Mouse (Mus musculus) thymus, adult 2 months (tissue): ENCODE results near the gene Mgat4b. TPM values are rescaled to one million over a fixed set of nuclear protein-coding genes. Genes with fewer than 3 reads are reported as not detected.

Experiments
- DNase-seq: peaks from one replicate; pipeline ENCODE4 v3.0.0; 2021
- H3K27ac ChIP-seq: fragments of 200-500 bp; 2 replicates; pipeline ENCODE4 v1.5.1; 2012; ENCODE audit warnings: low read length, control low read depth; ENCODE audit not compliant: control insufficient read depth, insufficient read depth
- H3K27me3 ChIP-seq: fragments of 200-500 bp; 2 replicates; pipeline ENCODE4 v1.6.1; 2012; ENCODE audit warnings: mild to moderate bottlenecking, low read length, moderate library complexity, mixed read lengths; ENCODE audit not compliant: control insufficient read depth, insufficient read depth
- H3K36me3 ChIP-seq: fragments of 200-500 bp; 2 replicates; pipeline ENCODE4 v1.6.1; 2012; ENCODE audit warnings: mild to moderate bottlenecking, low read length, moderate library complexity; ENCODE audit not compliant: control insufficient read depth, insufficient read depth
- H3K4me1 ChIP-seq: fragments of 200-500 bp; replicated peaks from 2 replicates; pipeline ENCODE4 v1.6.1; 2012; ENCODE audit warnings: low read length; ENCODE audit not compliant: control insufficient read depth, insufficient read depth
- H3K4me3 ChIP-seq: fragments of 200-500 bp; 2 replicates; pipeline ENCODE4 v1.5.1; 2012; ENCODE audit warnings: mild to moderate bottlenecking, low read length, control low read depth, moderate library complexity; ENCODE audit not compliant: control insufficient read depth, insufficient read depth
- CTCF ChIP-seq: fragments of 200-500 bp; IDR thresholded peaks from 2 replicates; pipeline ENCODE4 v1.5.1; 2012; ENCODE audit warnings: mild to moderate bottlenecking, control low read depth, low read length, moderate library complexity, borderline replicate concordance; ENCODE audit not compliant: control insufficient read depth, poor library complexity, insufficient read depth; ENCODE audit errors: extremely low read depth
- POLR2A ChIP-seq: fragments of 200-500 bp; IDR thresholded peaks from 2 replicates; pipeline ENCODE4 v1.6.1; 2012; ENCODE audit warnings: mild to moderate bottlenecking, low read length, control low read depth, moderate library complexity; ENCODE audit not compliant: control insufficient read depth, poor library complexity, insufficient read depth; ENCODE audit errors: extremely low read depth
- WGBS: fragments of 180-500 bp; shearing (Covaris S2); methylation state at CpG from one replicate; pipeline ENCODE4 v1.1.7; 2018; 5-methylcytosine and 5-hydroxymethylcytosine counted together
- polyA plus RNA-seq: library from polyadenylated mRNA; depleted of rRNA; stranded (reverse); fragments of >200 nt; gene quantifications from 2 replicates; pipeline ENCODE4 v1.2.3, GENCODE M21; 2012

The Mgat4b gene
- polyA plus RNA-seq, 1 experiment, result 29.5 TPM

- TF ChIP-seq CTCF, result no peak
- no peak for TF ChIP-seq POLR2A
- Histone ChIP-seq H3K4me1 (peaks cover 27% of the 10 kb centered on the region), H3K27ac (no peak overlapping the region), H3K27me3 (no peaks in the 10 kb centered on the region), H3K4me3 (no peak overlapping the region), H3K36me3 (no peaks in the 10 kb centered on the region)
- 73% methylated on average over 7 of the region's 7 CpGs for WGBS
- DNase-seq, result no peak
Measured at GRCm38 (mm10) chr11:50229252-50229910, 18.7 kb downstream of the Mgat4b start.

GRCm38 (mm10) chr11:50230481-50231304, 20.0 kb downstream of the Mgat4b start:
- 92% methylated on average over 45 of the region's 45 CpGs for whole genome bisulfite sequencing
- Histone ChIP-seq H3K36me3 (no peaks in the 10 kb centered on the region), H3K27ac (no peak overlapping the region), H3K27me3 (no peaks in the 10 kb centered on the region), H3K4me3 (no peak overlapping the region), H3K4me1 (peaks cover 18% of the 10 kb centered on the region)
- no peak for DNase-seq
- TF ChIP-seq CTCF (no peak), POLR2A (no peak)

GRCm38 (mm10) chr11:50231411-50231810, 20.7 kb downstream of the Mgat4b start:
- no peaks in the 10 kb centered on the region for H3K27me3 ChIP-seq
- TF ChIP-seq POLR2A, result no peak
- peak; percentile 61; the same call in 1 of the 2 replicates for TF ChIP-seq CTCF
- no peak overlapping the region for H3K27ac ChIP-seq
- WGBS, result 39% methylated on average over 8 of the region's 8 CpGs
- H3K36me3 ChIP-seq, result no peaks in the 10 kb centered on the region
- peaks cover 16% of the 10 kb centered on the region for H3K4me1 ChIP-seq
- peak; percentile 61 for DNase-seq
- no peak overlapping the region for H3K4me3 ChIP-seq

GRCm38 (mm10) chr11:50233022-50233421, 22.3 kb downstream of the Mgat4b start:
- no peak overlapping the region for H3K4me3 ChIP-seq
- no peak overlapping the region for H3K27ac ChIP-seq
- H3K27me3 ChIP-seq, result no peaks in the 10 kb centered on the region
- WGBS, result 57% methylated on average over 13 of the region's 13 CpGs
- DNase-seq, result no peak
- TF ChIP-seq CTCF (no peak), POLR2A (no peak)
- H3K4me1 ChIP-seq, result peaks cover 17% of the 10 kb centered on the region
- H3K36me3 ChIP-seq, result no peaks in the 10 kb centered on the region

- no peak for TF ChIP-seq POLR2A
- TF ChIP-seq CTCF, result no peak
- DNase-seq, result no peak
- H3K27ac ChIP-seq, result no peak overlapping the region
- H3K4me1 ChIP-seq, result peaks cover 17% of the 10 kb centered on the region
- WGBS, result 94% methylated on average over 11 of the region's 11 CpGs
- H3K27me3 ChIP-seq, result no peaks in the 10 kb centered on the region
- H3K36me3 ChIP-seq, result no peaks in the 10 kb centered on the region
- no peak overlapping the region for H3K4me3 ChIP-seq
Measured at GRCm38 (mm10) chr11:50233993-50234392, 23.3 kb downstream of the Mgat4b start.

- Histone ChIP-seq H3K4me1 (peaks cover 17% of the 10 kb centered on the region), H3K27me3 (no peaks in the 10 kb centered on the region), H3K27ac (no peak overlapping the region), H3K36me3 (no peaks in the 10 kb centered on the region), H3K4me3 (no peak overlapping the region)
- WGBS, result 98% methylated on average over 25 of the region's 25 CpGs
- TF ChIP-seq CTCF (no peak), POLR2A (no peak)
- DNase-seq, result no peak
Measured at GRCm38 (mm10) chr11:50234606-50235005, 23.9 kb downstream of the Mgat4b start.
